Mouse (Mus musculus) neural tube, embryonic 10.5 days (tissue): ENCODE measurements around the gene Myg1.

Source experiments
- DNase-seq: peaks from one replicate; pipeline ENCODE4 v3.0.0-alpha.2; 2017; ENCODE audit warnings: low spot score; ENCODE audit errors: extremely low spot score

The Myg1 gene

DNA sequence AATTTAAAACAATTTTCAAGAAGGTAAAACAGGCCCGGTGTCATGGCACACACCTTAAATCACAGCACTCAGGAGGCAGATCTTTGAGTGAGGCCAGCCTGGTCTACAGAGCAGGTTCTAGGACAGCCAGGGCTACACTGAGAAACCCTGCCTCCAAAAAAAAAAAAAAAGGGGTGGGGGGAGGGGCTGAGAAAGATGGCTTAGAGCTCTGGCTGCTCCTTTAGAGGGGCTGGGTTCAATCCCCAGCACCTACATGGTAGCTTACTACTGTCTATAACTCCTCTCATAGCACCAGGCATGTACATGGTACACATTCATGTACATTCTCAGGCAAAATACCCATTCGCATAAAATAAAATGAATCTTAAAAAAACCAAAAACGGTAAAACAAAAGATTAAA, 13.0 kb downstream of the Myg1 start:
- DNase-seq, result no peak

DNA sequence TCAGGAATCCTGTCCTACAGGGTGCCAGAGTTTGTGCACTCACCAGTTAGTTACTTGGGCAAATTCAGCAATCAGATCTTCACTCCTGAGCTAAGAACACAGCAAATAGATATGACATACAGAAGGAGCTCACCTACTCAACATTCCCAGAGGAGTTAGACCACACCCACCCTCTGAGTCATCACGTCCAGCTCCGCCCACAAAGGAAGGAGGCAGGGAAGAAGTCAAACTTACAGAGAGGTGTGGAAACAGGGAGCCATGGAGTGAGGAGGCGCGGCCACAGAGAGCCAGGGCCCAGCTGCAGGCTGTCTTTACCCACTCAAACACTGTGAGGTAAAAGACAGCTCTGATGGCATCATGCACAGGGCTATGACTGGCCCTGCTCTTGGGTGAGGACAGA, 14.9 kb downstream of the Myg1 start:
- DNase-seq, result no peak

DNA sequence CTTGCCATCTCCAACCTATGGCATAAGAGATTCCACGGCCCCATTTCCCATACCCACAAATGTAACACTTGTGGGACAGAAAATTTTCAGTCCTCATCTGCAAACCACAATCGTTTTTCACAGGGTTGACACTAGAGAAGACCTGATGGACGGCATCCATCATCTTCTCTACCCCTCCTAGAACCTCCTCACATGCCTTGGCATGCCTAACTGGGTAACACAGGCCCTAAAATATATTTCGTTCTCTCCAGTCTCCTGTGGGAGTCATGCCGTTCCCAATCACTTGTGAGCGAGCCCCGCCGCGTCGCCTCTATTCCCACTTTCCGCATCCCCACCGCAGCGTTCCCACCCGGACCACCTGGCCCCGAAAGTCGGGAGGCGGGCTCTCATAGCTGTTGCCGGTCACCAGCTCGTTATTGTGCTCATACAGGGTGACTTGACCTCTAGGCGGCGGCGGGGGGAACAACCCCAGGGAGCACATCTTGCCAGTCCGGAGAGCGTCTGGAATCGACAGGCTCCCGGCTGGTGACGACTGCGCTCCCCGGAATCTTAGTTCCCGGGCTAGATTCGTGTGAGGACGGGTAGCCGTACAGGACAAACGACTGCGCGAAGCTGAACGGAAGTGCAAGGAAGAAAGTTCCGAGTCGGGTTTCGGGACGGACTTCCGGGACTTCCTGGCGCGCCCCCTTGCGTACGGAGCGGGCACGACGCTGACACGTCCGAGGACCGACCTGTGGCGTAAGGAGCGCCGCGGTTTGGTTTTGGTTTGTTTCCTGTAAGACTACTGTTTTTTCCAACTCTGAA, 18.8 kb downstream of the Myg1 start, which contains the start of gene Aaas:
Gene Aaas, minus strand, starts transcription at position 634 of the 804 bp plus-strand sequence.
- peak; percentile 96 for DNase-seq

DNA sequence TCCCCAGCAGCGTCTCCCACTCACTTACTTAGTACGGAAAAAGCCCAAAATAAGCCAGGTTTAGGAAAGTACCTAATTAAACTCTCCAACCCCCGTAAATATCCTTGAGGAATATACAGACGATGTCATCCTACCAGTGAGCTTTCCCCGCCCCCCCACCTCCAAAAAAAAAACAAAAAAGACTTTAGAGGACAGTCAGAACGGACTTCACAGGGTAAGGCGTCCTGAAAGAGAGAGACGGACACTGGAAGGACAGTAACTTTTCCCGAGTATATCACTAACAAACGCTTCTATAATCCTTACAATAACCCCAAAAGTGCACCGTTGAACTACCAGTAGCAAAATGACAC, 19.4 kb downstream of the Myg1 start:
- no peak for DNase-seq

DNA sequence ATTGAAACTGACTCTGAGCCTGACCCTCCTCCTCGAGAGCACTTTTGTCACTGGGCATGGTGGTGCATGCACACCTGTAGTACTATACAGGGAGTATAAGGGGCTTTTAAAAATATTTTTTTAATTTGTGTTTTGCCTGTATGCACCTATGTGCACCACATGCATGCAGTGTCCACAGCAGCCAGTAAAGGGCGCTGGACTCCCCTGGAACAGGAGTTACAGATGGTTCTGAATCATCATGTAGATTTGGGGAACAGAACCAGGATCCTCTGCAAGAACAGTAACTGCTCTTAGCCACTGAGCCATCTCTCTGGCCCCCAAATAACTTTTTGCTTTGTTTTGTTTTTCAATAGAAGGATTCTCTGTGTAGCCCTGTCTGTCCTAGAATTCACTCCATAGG, 20.7 kb downstream of the Myg1 start:
- no peak for DNase-seq

DNA sequence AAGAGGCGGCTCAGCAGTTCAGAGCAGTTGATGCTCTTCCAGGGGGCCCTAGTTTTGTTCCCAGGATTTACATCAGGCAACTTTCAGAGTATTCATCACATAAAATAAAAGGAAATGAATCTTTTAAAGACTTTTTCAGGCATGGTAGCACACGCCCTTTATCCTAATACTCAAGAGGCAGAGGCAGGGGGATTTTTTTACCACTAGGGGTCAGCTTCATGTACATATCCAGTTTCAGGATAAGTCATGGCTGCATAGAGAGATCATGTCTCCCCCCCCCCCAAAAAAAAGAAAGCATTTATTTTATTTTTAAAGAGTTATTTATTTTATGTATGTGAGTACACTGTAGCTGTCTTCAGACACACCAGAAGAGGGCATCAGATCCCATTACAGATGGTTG, 22.5 kb downstream of the Myg1 start:
- no peak for DNase-seq

DNA sequence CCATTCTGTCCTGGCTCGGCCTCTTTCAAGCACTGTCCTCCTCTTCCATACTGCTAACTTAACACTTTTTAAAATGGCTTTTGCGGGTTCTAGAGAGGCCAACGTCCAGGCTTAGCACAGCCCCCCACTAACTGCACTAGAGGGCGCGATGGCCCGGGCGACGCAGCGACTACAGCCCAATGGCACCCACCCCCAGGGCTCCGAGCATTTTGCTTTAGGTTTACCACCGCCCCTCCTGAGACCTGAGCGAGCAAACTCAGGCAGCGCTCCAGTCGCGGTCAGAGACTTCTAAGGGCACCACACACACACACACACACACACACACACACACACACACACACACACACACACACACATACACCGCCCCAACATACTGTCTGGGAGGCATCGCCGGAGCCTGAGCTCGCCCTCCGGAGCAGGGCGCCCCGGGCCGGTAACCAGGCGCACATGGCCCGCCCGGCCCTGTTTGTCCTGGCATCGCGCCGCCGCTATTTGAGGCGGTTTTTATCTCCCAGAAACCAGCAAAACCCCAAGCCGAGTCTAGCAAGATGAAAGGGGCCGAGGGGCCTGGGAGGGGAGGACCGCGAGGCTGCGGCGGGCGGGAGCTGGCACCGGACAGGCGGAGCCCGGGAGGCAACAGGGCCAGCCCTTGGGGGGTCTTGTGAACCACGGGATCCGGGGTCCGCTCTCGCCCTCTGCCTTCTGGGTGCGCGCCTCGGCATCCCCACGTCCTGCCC, 23.8 kb downstream of the Myg1 start:
- DNase-seq, result peak; percentile 87

DNA sequence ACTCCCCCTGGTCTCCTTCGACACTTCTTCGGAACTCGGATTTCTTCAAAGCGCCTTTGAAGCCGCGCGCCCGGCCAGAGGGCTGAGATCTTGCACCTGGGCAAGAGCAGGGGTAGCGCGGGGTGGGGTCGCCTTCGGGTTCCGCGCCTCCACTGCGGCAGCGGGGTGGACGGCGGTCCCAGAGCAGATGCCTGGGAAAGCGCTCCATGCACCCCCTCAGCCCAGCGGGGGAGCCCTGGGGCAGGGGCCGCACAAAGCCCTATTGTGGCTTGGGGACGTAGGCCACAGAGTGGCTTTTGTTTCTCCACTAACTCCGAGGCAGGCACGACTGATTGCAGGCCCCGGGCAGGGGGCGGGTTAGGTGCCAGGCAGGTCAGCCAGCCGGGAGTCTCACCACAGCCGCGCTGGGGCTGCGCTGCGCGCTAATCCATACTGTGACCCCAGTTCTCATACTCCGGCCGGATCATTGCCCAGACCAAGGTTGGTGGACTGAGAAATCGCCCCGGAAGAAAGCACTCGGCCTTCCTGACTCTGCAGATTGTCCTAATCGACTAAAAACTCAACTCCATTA, 24.4 kb downstream of the Myg1 start:
- DNase-seq, result peak; percentile 86

DNA sequence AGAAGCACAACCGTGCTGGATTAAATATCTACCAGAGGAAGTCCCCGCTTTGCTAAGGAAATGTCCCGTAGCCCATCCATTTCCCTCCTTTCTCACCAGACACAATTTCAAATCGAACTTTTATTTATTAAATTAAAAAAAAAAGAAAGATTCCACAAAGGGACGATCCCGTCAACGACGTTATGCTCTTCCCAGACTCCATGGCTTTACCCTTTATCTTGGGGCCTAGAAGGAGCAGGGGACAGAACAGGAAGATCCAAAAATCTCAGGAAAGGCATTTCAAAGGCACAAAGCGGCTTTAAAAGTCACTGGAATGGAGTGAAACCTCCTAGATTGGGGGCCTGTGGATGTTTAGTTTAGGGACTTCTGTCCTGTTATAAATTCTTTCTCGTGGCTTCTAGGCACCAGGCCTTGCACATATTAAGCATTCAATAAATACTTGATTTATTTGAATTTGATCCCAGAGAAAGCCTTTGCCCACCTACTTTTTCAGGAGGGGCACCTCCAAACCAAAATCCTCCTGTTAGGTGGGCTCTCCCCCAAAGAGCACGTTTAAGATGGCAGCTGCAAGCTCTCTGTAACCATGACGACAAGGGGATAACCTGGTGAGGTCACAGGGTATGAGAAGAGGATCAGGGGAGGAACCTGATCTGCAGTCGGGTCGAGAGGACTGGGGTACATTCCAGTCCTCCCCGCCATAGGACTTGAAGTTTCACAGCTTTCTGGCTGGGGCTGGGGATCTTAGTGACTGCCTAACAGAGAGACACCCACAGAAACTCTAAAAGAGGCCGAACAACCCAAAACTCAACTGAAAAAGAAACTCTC, 25.2 kb downstream of the Myg1 start:
- peak; percentile 42 for DNase-seq

DNA sequence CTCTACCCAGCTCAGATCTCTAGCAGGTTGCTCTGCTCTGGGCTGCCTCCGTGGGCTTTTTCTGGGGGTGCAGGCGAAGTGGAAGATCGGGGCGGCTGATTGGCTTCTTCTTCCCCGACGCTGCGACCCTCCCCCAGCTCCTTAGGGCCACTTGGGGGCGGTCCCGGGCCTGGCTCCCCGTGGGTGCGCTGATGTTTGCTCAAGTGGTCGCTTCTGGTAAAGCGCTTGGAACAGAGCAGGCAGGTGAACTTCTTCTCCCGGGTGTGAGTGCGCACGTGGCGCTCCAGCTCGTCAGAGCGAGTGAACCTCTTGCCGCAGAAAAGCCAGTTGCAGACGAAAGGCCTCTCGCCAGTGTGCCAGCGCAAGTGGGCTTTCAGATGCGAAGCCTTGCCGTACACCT, 26.6 kb downstream of the Myg1 start:
- peak; percentile 54 for DNase-seq

DNA sequence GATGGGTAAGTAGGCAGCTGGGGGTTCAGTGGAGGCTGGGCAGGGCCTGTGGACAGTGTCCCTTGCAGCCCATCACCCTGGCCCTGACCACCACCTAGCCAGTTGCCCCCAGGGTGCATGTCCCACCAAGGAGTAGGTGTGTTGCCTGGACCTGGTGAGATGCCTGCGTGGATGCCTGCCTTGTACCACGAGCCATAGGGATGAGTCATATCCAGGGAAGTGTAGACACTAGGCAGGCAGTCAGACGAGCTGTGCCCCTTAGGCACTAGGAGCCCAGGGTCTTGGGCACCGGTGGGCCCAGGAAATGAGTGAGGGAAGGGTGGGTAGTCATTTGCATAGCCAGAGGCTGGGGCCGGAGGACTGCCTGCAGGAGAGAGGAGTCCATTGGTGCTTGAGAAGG, 27.3 kb downstream of the Myg1 start:
- peak; percentile 31 for DNase-seq

DNA sequence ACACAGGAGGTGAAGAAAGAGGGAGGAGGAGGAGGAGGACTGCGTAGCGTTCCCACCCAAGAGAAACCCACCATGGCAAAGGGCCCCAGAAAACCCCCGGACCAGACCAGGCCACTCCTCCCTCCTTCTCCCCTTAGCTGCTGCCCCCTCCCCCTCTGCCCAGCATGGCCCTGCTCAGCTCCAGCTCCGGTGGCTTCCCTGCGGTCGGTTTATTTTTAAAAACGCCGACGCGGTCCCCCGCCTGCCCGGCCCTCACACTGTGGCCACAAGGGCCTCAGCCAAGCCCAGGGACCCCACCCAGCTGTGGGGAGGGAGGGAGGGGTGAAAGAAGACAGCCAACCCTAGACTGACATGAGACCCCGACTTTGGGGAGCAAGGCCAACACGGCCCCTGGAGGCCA, 31.1 kb downstream of the Myg1 start:
- peak; percentile 46 for DNase-seq

DNA sequence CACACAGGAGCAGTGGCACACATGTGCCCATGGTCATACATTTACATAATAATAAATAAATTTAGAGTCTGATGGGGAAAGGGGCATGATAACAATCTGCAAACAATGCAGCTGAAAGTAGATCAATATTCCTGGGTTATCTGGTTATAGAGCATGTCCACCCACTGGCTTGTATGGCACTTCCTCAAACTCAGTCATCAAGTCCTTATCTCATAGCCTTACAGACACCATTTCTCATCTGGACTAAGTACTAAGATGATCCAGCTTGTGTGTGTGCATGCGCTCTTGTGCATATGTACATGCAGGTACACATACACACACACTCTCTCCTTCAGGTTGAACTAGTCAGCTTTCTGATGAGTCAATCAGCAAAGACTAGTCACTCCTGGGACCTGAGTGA, 33.2 kb downstream of the Myg1 start:
- DNase-seq, result no peak

DNA sequence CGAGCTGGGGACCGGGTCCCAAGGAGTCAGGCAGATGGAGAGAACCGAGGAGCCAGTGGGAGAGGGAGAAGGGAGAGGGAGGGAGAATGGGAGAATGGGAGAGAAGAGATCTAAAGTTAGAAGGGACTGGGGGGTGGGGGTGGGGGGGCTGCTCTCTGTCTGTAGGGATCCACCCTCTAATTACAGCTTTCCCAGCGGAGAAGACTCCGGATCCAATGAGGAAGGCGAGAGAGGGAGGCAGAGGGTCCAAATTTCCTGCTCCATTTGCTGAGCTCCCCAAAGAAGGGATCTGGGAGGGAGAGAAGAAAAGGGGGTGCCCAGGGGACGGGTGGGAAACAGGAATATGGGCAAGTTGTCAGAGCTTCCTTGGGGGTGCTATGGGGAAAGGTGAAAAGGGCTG, 34.7 kb downstream of the Myg1 start:
- DNase-seq, result no peak

DNA sequence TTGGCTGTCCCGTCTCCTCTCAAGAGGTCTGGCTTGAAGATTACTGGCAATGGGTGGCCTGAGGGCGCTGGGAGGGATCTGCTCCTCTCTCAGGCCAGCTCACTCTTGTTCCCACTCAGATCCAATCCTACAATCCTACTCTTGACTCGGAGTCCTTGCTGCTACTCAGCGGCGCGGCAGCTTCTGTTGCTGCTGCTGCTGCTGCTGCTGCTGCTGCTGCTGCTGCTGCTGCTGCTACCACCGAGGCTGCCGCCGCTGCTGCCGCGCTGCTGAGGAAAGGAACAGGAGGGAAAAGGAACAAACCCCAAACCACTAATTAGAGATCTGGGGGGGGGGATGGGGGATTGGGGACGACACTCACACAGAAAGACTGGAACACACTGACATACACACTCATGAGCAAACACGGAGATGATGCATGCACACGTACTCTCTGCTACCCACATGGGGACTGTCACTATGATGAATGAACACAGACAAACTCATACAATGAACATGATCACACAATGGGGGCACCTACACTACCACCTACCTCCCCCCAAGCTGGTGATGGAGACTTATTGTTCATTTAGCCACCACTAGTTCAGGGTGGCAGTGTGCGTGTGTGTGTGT, 35.3 kb downstream of the Myg1 start, which contains the start of gene Sp7:
Gene Sp7, minus strand, starts transcription at position 450 of the 612 bp plus-strand sequence.
- peak; percentile 47 for DNase-seq

DNA sequence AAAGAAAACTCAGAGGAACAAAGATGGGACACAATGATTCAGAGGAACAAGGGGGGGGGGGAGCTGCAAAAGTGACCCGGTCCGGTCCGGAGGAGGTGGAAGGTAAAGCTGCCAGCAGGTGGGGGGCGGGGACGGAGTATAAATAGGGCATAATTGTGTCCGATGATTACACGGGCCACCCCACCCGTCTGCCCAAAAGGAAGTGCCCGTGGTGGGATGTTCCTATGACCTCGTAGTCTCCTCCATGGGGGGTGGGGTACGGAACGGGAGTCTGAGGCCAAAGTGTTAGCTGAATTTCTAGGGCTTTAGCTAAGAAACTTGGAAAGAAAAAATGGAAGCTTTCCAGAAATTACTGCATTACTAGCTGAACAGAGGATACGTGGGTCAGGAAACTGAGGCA, 38.5 kb downstream of the Myg1 start:
- no peak for DNase-seq

DNA sequence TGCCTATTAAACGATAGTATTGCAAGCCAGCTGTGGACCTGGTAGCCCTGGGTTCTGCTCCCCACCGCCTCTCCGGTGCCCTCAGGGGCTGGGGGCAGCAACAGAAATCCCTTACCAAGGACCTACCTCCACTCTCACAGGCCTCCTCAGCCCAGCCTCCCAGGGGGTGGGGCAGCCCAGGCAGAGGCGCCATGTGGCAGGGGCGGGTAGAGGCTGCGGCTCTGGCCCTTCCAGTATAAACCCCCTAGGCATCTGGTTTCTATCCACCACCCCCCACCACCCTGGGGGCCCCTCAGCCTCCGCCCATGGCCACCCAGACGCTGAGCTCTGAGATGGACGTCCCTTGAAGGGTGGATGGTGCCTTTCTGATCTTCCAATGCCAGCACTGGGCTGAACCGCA, 39.2 kb downstream of the Myg1 start:
- DNase-seq, result peak; percentile 34

DNA sequence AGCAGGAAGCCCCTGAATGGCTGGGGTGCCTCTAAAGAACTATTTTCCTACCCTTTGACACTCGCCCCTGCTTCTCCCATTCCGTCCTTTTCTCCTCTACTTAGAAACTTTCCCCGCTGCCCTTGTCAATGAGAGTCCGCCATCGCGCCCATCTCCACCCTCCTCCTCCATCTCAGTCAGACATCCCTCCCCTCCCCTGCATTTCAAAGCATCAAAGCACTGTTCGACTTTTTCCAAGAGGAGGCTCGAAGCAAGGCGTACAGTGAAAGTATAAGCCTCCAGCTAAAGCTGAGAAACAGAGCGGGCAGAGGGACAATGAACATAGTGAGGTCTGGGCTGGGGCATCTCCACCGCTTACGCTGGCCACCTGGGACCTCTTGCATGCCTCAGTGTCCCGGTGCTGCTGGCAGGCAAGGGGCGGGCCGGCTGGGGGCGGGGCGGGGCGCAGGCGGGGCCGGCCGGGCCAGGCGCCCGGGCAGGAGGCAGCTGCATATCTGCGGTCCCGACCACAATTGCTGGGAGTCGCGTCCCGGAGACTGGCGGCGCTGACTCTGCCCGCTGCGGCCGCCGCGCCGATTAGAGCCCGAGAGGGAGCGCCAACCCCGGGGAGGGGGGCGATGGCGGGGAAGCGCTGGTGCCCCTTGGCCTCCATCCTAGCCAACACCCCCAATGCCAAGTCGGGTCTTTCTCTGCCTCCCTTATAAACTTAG, 45.1 kb downstream of the Myg1 start:
- peak; percentile 81 for DNase-seq

DNA sequence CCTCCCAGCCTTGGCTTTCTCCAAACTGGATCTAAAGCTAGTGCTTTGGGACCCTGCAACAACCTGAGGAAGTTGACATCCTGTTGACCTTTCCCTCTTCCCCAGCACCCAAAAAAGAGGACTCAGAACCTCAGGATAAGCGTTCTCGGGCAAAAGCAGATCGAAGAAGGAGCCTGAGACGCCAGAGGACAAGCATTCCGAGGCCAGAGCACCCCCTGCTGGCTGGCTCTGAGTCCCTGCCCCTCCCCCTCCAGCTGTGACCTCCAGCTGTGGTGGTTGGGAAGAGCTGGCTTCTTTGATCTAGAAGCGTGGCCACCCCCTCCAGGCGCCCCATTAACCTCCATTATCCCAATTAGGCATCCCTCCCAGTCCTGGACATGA, 45.6 kb downstream of the Myg1 start:
- peak; percentile 87 for DNase-seq

DNA sequence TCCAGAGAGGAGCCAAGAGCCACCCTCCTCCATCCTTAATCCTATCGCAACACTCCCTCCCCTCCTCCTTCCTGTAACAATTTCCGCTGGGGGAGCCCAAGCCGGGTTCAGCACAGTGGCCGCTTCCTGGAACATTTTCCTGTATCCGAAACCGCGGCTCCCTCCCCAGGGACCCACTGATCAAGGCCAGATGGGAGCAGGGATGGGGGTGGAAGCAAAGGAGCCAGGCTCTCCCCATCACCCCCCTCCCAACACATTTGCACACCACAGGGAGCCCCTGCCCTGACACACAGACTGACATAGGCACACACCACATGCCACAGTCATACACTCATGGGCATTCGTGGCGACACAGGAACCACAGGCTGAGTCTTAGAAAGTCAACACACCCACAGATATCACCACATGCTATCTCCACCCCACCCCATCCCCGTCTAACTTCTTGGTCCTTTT, 46.3 kb downstream of the Myg1 start:
- DNase-seq, result peak; percentile 45
